Mouse (Mus musculus) ES-E14 (cell line): ENCODE measurements around the gene Srgap2.

ENCODE experiments used
- CHD2 ChIP-seq: IDR thresholded peaks from 2 replicates; pipeline ENCODE4 v1.6.1; 2014; ENCODE audit warnings: mild to moderate bottlenecking, low read depth, low read length, inconsistent platforms
- HCFC1 ChIP-seq: IDR thresholded peaks from 2 replicates; pipeline ENCODE4 v1.6.1; 2012; ENCODE audit warnings: low read length, inconsistent platforms, borderline replicate concordance; ENCODE audit not compliant: insufficient read depth
- MAFK ChIP-seq: IDR thresholded peaks from 2 replicates; pipeline ENCODE4 v1.6.1; 2014; ENCODE audit warnings: mild to moderate bottlenecking, low read depth, low read length, inconsistent platforms; ENCODE audit not compliant: insufficient read depth
- ZC3H11A ChIP-seq: IDR thresholded peaks from 2 replicates; pipeline ENCODE4 v1.6.1; 2012; ENCODE audit warnings: low read depth, mild to moderate bottlenecking, inconsistent platforms, low read length, borderline replicate concordance
- ZNF384 ChIP-seq: IDR thresholded peaks from 2 replicates; pipeline ENCODE4 v1.6.1; 2012; ENCODE audit warnings: low read depth, low read length, inconsistent platforms

GRCm38 (mm10) chr1:131290648-131291047 lies 236.5 kb downstream of the Srgap2 start:
- TF ChIP-seq CHD2 (no peak), MAFK (no peak), ZC3H11A (no peak), ZNF384 (no peak), HCFC1 (no peak)
